In the genomic region with DNA sequence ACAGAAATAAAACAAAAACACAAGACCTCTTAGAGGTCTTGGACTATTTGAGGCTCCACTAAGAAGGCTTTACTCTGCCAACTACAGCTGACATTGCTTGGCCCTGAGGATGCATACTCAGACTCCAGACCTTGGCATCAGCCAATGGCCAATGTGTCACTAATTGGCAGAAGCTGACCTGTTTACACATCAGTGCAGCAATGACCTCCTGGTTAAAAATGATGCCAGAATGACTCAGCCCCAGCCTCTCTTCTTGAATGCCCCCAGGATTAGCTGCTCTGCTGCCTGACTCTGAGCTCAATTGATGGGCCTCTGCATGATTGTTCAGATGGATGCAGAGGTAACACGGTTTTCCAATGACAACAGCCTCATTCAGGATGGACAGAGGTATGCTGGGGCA, we compare ENCODE assay signal across 13 mouse cellular contexts. TPM values are rescaled to one million over a fixed set of nuclear protein-coding genes. Genes with fewer than 3 reads are reported as not detected.
DNase-seq lines count a peak whose midpoint lies in the region; ATAC-seq and TF ChIP-seq lines count a peak whose summit lies in the region.
"Had no signal": no experiment of that assay in that cellular context is flagged by ENCODE, and none has a peak within 500 bp of the region (broad histone marks: within the 10 kb centered on the region; RNA-seq: fewer than 3 reads in every experiment).

No protein-coding gene starts in this region.

- no peaks in the 10 kb centered on the region for H3K27me3 ChIP-seq in kidney, adult 2 months (replicated peaks; ENCODE audit: control insufficient read depth, insufficient read depth, low read length)
- no peaks in the 10 kb centered on the region for H3K27me3 ChIP-seq in hindbrain, embryonic 11.5 days (ENCODE audit: control insufficient read depth, insufficient read depth, low read length)
- no peaks in the 10 kb centered on the region for H3K27me3 ChIP-seq in intestine, embryonic 15.5 days (replicated peaks)
- H3K27me3 ChIP-seq: embryonic facial prominence, embryonic 13.5 days; neural tube, embryonic 15.5 days had no signal

- TF ChIP-seq POLR2A in kidney, adult 2 months (IDR thresholded peaks at IDR 0.05; ENCODE audit: low read depth, low read length) = no peak

- H3K9me3 ChIP-seq in hindbrain, embryonic 11.5 days (ENCODE audit: control insufficient read depth, low read length) = no peaks in the 10 kb centered on the region
- H3K9me3 ChIP-seq in intestine, embryonic 15.5 days = no peaks in the 10 kb centered on the region
- H3K9me3 ChIP-seq: embryonic facial prominence, embryonic 13.5 days; neural tube, embryonic 15.5 days had no signal

- no peak overlapping the region for H3K27ac ChIP-seq in kidney, adult 2 months (ENCODE audit: insufficient read depth, low read depth, low read length)
- peak overlapping the region; percentile 81 for H3K27ac ChIP-seq in gastrocnemius, adult 2 months
- H3K27ac ChIP-seq in hindbrain, embryonic 11.5 days (ENCODE audit: low read depth, low read length) = no peak overlapping the region
- H3K27ac ChIP-seq in intestine, embryonic 15.5 days = no peak overlapping the region
- H3K27ac ChIP-seq: embryonic facial prominence, embryonic 13.5 days; neural tube, embryonic 15.5 days had no signal

- ATAC-seq in hindbrain, embryonic 11.5 days (ENCODE audit: low FRiP score) = no peak
- no peak for ATAC-seq in intestine, embryonic 15.5 days

- DNase-seq in kidney, adult 2 months = peak; percentile 81
- DNase-seq in kidney, postnatal 10 days = no peak
- DNase-seq in 3T3-L1 (ENCODE audit: low read depth, low spot score) = peak; percentile 99
- peak; percentile 83 to 92 for DNase-seq in adrenal gland, adult (ENCODE audit: inconsistent age in 2 of 2, low spot score in 1 of 2)
- DNase-seq in gastrocnemius, adult 2 months = peak; percentile 68
- DNase-seq in hindbrain, embryonic 11.5 days (ENCODE audit: low spot score) = no peak
- no peak for DNase-seq in frontal cortex, postnatal 14 days (ENCODE audit: low spot score in 2 of 2)
- DNase-seq: spleen, adult 18-20 months had no signal

- intact Hi-C loops in gastrocnemius, adult 2 months (cut with DNase I) = no loop called here

- H3K9ac ChIP-seq in hindbrain, embryonic 11.5 days (ENCODE audit: low read depth, low read length) = no peak overlapping the region
- no peak overlapping the region for H3K9ac ChIP-seq in intestine, embryonic 15.5 days
- H3K9ac ChIP-seq: embryonic facial prominence, embryonic 13.5 days; neural tube, embryonic 15.5 days had no signal

- no peaks in the 10 kb centered on the region for H3K4me1 ChIP-seq in kidney, adult 2 months (ENCODE audit: control insufficient read depth, insufficient read depth, low read length)
- no peaks in the 10 kb centered on the region for H3K4me1 ChIP-seq in hindbrain, embryonic 11.5 days (replicated peaks; ENCODE audit: control insufficient read depth, insufficient read depth, low read length)
- no peaks in the 10 kb centered on the region for H3K4me1 ChIP-seq in intestine, embryonic 15.5 days (replicated peaks)
- H3K4me1 ChIP-seq: embryonic facial prominence, embryonic 13.5 days; neural tube, embryonic 15.5 days had no signal

- H3K36me3 ChIP-seq in kidney, adult 2 months (ENCODE audit: control insufficient read depth, insufficient read depth, low read length) = no peaks in the 10 kb centered on the region
- H3K36me3 ChIP-seq in hindbrain, embryonic 11.5 days (ENCODE audit: control insufficient read depth, insufficient read depth, low read length) = no peaks in the 10 kb centered on the region
- H3K36me3 ChIP-seq in intestine, embryonic 15.5 days = no peaks in the 10 kb centered on the region
- H3K36me3 ChIP-seq: embryonic facial prominence, embryonic 13.5 days; neural tube, embryonic 15.5 days had no signal

- H3K4me3 ChIP-seq in kidney, adult 2 months (ENCODE audit: insufficient read depth, low read depth, low read length) = no peak overlapping the region
- no peak overlapping the region for H3K4me3 ChIP-seq in gastrocnemius, adult 2 months
- H3K4me3 ChIP-seq in hindbrain, embryonic 11.5 days (ENCODE audit: low read depth, low read length) = no peak overlapping the region
- H3K4me3 ChIP-seq in intestine, embryonic 15.5 days (replicated peaks) = no peak overlapping the region
- H3K4me3 ChIP-seq: embryonic facial prominence, embryonic 13.5 days; neural tube, embryonic 15.5 days had no signal

- no peak overlapping the region for H3K4me2 ChIP-seq in hindbrain, embryonic 11.5 days (replicated peaks; ENCODE audit: low read depth, low read length)
- no peak overlapping the region for H3K4me2 ChIP-seq in intestine, embryonic 15.5 days (replicated peaks)
- H3K4me2 ChIP-seq: embryonic facial prominence, embryonic 13.5 days; neural tube, embryonic 15.5 days had no signal

- 50% methylated on average over 1 of the region's 1 CpGs for WGBS in kidney, adult 2 months
- 81% methylated on average over 1 of the region's 1 CpGs for WGBS in hindbrain, embryonic 11.5 days
- 71% methylated on average over 1 of the region's 1 CpGs for WGBS in intestine, embryonic 15.5 days

- TF ChIP-seq CTCF in kidney, adult 2 months (conservative IDR thresholded peaks at IDR 0.05; ENCODE audit: insufficient read depth, insufficient read length, low read depth, low read length) = no peak
- no peak for TF ChIP-seq CTCF in gastrocnemius, adult 2 months (IDR thresholded peaks at IDR 0.05)

RNA-seq across cellular contexts. Expression of gene Mrpl40, which starts 16.5 kb away (rescaled TPM):
- polyA plus RNA-seq in kidney, adult 2 months (2012; rRNA removed) = 14.1 and 19.3 TPM in 2 replicates
- 10 to 100 TPM; 35.3 to 46.6 TPM for total RNA-seq in gastrocnemius, adult 2 months (2021)
- polyA plus RNA-seq in hindbrain, embryonic 11.5 days (2014; fragmentation: Nextera tagmentation; extraction: Ambion mirVana) = 90.9 and 101 TPM in 2 replicates
- polyA plus RNA-seq in intestine, embryonic 15.5 days (2015; fragmentation: Nextera tagmentation; extraction: Ambion mirVana) = 97.9 and 98.4 TPM in 2 replicates

RNA-seq across cellular contexts. Expression of gene Hira, which starts 16.7 kb away (rescaled TPM):
- 51.6 and 55.1 TPM in 2 replicates for polyA plus RNA-seq in kidney, adult 2 months (2012; rRNA removed)
- 10 to 100 TPM; 22.5 to 23.5 TPM for total RNA-seq in gastrocnemius, adult 2 months (2021)
- polyA plus RNA-seq in hindbrain, embryonic 11.5 days (2014; fragmentation: Nextera tagmentation; extraction: Ambion mirVana) = 16.4 and 17.6 TPM in 2 replicates
- polyA plus RNA-seq in intestine, embryonic 15.5 days (2015; fragmentation: Nextera tagmentation; extraction: Ambion mirVana) = 12.3 and 12.4 TPM in 2 replicates

RNA-seq across cellular contexts. Expression of gene Gm28539, which starts 23.8 kb away (rescaled TPM):
- polyA plus RNA-seq in kidney, adult 2 months (2012; rRNA removed) = 0.27 TPM in 1 of 2 replicates, not detected in the other
- 1 to 10 TPM in 1 of 2 experiments, under 1 TPM in 1; 0.38 to 1.1 TPM for total RNA-seq in gastrocnemius, adult 2 months (2021)
- polyA plus RNA-seq in hindbrain, embryonic 11.5 days (2014; fragmentation: Nextera tagmentation; extraction: Ambion mirVana) = not detected in 2 replicates
- not detected in 2 replicates for polyA plus RNA-seq in intestine, embryonic 15.5 days (2015; fragmentation: Nextera tagmentation; extraction: Ambion mirVana)
- total RNA-seq: megakaryocyte, adult 5-6 weeks had no signal
- polyA plus RNA-seq: embryonic facial prominence, embryonic 13.5 days; frontal cortex, adult 2 months had no signal

RNA-seq across cellular contexts. Expression of gene 2510002D24Rik, which starts 23.8 kb away (rescaled TPM):
- polyA plus RNA-seq in kidney, adult 2 months (2012; rRNA removed) = 52.5 and 56.0 TPM in 2 replicates
- total RNA-seq in gastrocnemius, adult 2 months (2021) = 10 to 100 TPM; 15.5 to 21.9 TPM
- 19.8 and 25.6 TPM in 2 replicates for polyA plus RNA-seq in hindbrain, embryonic 11.5 days (2014; fragmentation: Nextera tagmentation; extraction: Ambion mirVana)
- polyA plus RNA-seq in intestine, embryonic 15.5 days (2015; fragmentation: Nextera tagmentation; extraction: Ambion mirVana) = 38.6 and 53.7 TPM in 2 replicates

RNA-seq across cellular contexts. Expression of gene Cdc45, which starts 48.4 kb away (rescaled TPM):
- polyA plus RNA-seq in kidney, adult 2 months (2012; rRNA removed) = 2.2 and 3.6 TPM in 2 replicates
- total RNA-seq in gastrocnemius, adult 2 months (2021) = 1 to 10 TPM; 2.6 TPM
- 50.8 and 54.8 TPM in 2 replicates for polyA plus RNA-seq in hindbrain, embryonic 11.5 days (2014; fragmentation: Nextera tagmentation; extraction: Ambion mirVana)
- polyA plus RNA-seq in intestine, embryonic 15.5 days (2015; fragmentation: Nextera tagmentation; extraction: Ambion mirVana) = 37.2 and 39.3 TPM in 2 replicates

Comparison
In these comparisons a context has a peak if more than half of its experiments do, and no peak if none do; other contexts are left out.
1. DNase-seq: peak in kidney, adult 2 months (single experiment), 3T3-L1 (single experiment), adrenal gland, adult (2 of 2) and gastrocnemius, adult 2 months (single experiment); none in kidney, postnatal 10 days (single experiment), hindbrain, embryonic 11.5 days (single experiment) and frontal cortex, postnatal 14 days (0 of 2).